Mouse (Mus musculus) left cerebral cortex, postnatal 14 days (tissue): ENCODE data around the gene Cela3b. TPM values are rescaled to one million over a fixed set of nuclear protein-coding genes. Genes with fewer than 3 reads are reported as not detected.
A peak's percentile ranks its signal among the peaks of the same experiment; 100 is the strongest.

ENCODE experiments used
- DNase-seq, 2 experiments: peaks; one replicate each; pipeline ENCODE4 v3.0.0; 2021 to 2022; ENCODE audit warnings: low spot score in 2 of 2, mixed read lengths in 1 of 2
- intact Hi-C: fragments of 180-260 bp; cut with DNase I; formaldehyde crosslinking; loops from one replicate; pipeline ENCODE4 v1.15.1; 2025
- long read RNA-seq, 2 experiments: library from polyadenylated mRNA; stranded (forward); transcript quantifications; one replicate each; pipeline ENCODE4 v2.0.0; 2021
- total RNA-seq, 2 experiments: library from RNA; stranded (reverse); gene quantifications; 2 replicates each; pipeline ENCODE4 v1.2.3; 2021

Cela3b gene
- not detected for total RNA-seq
- long read RNA-seq, experiment 1: 0 reads
- long read RNA-seq, experiment 2: 0 reads

DNA sequence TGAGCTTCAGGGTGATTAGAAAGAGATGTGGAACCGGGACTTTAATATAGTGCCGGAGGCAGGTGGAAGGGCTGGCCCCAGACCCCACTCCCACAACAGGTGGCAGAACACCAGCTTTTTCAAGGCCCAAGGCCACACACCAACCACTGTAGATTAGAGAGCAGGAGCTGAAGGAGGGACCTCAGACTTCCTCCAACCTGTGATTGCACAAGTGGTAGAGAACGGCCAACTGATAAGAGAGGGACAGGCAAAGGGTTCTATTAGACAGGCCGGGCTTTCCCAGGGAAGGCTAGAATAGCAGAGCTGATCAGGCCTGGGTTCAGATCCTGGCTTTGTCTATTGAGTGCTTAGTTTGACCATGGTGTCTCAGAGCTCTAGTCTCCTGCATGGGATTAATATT, at the start of gene Cela3b:
Cela3b (minus strand) TSS at position 39 of the 400 bp plus-strand sequence.
- intact Hi-C loops: no loop called here
- DNase-seq: no peak

DNA sequence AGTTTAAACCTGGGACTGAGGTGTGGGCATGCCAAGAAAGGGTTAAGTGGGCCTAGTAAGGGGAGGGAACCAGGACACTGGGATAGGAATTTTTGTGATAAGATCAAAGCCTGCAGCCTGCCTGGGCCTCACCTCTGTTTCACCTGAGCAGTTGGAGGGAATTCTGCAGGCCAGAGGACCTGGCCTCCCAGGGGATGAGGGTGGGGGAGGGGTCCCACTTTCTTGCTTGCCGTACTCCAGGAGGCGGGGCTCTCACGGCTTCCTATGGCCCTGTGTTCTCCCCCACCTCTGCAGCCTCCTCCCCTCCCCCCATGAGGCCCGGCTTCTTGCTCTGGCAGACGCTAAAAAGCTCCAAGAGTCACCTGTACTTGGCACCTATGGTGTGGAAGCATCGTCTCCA, 49.4 kb upstream of the Cela3b start:
- DNase-seq: no peak
- intact Hi-C loops: no loop called here

DNA sequence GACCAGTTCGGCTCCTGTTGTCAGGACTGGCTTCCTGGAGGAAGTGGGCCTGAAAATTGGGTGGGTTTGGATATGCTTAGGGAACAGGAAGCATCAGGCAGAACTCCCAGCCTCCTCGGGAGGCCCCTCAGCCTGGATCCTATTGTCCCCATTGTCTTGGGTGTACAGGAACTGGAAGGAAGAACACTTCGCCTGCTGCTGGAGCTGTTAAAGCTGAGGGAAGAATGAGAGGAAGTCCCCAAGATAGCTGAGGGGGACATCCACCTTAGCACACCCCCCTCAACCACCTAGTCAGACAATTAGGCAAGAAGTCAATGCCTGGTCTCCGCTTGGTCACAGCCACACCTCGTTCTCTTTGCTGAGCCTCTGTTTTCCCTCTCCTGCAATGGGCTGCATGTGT, 48.0 kb upstream of the Cela3b start:
- intact Hi-C loops: no loop called here

DNA sequence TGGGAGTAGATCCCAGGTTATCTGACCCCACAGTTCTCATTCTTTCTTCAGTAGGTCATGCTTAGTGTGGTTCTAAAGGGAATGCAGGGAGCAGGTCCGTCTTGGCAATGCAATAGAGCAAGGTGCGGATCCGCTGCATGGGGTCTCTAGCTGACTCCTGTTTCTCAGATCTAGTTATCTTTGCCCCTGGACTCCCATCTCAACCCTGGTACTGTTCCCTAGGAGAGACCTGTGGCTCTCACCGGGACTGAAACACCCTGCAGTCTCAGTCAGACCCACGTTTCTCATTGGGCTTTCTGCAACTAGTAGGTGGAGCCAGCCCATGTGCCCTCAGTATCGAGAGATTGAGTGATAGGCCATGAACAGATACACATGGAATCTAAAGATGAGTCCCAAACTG, 47.3 kb upstream of the Cela3b start:
- intact Hi-C loops: no loop called here
- no peak for DNase-seq

More for the DNA sequence above, 48.0 kb upstream of the Cela3b start:
- no peak for DNase-seq

DNA sequence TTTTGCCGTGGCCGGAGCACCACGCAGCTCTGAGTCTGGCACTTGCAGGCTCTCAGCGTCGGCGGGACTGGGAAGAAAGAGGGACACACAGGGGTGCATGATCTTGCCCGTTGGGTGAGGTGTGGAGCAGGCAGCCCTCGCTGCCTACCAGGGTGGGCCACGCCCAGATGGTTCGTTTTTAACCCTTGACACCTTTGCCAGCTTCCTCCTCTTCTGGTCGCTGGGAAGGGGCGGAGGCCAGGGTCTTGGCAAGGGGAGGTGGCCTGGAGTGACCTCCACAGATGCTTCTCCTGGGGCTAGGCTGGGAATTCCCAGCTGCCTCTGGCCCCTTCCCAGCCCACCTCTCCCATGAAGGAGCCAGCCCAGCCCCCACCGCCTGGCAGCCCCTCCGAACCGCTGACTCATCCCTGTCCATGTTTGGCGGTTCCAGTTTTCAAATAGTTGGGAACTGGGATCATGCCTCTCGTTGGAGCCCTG, 46.5 kb upstream of the Cela3b start:
- intact Hi-C loops: no loop called here

DNA sequence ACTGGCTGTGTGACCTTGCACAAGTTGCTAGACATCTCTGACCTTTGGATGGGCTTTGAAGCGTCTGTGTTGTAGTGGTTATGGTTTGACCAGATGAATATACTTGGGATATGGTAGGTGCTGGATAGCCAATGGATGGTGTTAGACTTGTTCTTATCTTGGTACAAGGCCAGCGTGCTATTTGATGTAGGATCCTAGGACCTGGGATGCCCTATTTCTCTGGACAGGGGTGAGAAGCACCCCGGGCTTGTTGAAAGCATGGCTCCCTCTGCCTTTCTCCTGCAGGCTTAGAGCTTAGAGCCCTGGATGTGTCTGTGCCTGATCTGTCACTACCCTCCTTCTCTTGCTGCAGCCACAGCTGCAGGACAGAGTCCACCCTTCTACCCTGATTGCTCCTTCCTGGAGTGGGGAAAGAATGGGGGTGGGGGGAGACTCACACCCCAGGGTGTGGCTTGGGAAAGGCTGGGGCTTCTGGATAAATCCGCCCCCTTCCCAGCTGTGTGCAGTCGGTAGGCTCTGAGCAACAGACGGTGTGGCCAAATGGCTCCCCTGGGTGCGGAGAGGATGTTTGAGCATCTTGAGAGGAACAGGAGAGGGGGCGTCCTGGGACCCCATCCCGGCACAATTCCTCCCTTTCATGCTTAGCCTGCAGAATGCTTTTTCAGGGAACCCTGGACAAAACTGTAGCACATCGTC, 45.9 kb upstream of the Cela3b start:
- intact Hi-C loops: no loop called here
- DNase-seq: peak; percentile 44 to 61

More for the DNA sequence above, 46.5 kb upstream of the Cela3b start:
- DNase-seq: no peak

DNA sequence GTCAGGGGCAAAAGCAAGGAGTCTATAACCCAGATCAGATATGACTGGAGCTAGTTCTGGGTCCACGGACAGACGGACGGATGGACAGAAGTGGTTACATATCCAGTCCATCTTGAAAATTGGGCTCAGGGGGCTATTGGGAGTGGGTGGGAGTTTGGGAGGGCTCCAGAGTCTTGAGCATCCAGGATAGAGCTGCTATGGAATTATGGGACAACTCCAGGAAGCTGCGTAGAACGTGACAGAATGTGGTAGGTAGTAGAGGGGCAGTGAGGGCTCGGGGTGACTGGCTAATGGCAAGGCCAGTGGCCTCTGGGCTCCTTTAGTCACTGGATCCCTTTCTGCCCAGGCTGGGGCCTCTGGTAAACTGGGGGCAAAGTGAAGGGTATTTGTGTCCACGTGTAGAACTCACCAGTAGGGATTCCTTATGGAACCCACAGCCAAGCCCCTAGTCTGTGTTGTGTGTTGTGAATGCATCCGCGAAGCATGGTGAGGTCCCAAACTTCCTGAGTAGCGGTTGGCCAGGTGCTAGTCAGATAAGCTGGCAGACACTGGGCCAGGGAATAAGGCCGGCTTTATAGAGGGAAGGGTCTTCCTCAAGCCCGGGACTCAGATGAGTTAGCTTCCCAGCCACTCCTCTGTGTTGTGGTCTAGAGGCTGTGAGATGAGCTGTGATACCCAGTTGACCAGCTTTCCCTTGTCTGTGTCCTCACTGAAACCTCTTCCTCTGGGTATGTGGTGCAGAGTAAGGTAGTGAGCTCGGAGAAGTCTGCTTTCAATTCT, 45.1 kb upstream of the Cela3b start:
- DNase-seq: no peak
- intact Hi-C loops: no loop called here

DNA sequence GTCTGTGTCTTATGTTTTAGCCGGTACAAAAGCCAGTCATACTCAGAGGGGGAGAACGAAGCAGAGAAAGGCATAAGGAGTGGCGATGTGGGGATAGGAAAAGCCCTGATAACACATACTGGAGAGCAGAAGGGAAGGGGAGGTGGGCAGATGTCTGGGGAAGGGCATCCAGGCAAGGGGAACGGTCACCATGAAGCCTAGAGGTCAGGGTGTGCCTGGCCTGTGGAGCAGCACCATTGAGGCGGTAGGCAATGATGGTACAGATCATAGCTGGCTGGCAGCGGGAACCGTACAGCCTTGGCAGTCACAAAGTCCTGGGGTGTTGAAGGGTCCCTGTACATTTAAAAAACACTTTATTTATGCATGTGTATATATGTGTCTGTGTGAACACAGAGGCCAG, 44.4 kb upstream of the Cela3b start:
- no peak for DNase-seq
- intact Hi-C loops: no loop called here

DNA sequence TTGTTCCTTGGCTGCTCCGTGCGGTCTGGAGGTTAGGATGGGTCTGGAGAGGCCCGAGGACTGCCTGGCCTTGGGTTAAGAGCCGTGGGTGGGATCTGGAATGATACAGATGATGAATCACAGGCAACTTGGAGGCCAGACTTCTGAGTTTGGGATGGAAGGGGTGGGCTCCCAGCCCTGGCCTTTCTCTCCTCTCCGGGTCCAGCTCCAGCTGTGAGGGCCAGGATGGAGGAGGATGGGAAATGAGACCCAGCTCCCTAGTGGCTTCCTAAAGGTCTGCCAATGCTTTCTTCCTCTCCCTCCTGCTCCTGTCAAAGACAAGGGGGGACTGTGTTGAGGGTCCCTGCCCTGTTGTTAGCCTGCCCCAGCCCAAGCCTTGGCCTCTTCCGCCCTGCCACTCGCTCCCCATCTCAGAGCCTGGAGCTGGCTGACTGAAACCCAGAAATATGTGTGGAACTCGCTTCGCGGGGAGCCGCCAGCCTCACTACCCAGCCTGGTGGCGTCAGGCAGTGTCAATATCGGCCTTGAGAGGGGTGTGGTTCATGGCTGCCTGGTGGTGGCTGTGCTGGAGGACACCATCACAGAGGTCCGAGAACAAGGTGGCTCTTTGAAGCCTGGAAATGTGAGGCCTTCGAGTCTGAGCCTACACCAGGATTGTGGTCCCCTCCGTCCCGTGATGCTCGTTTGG, 43.5 kb upstream of the Cela3b start:
- DNase-seq: no peak
- intact Hi-C loops: no loop called here

DNA sequence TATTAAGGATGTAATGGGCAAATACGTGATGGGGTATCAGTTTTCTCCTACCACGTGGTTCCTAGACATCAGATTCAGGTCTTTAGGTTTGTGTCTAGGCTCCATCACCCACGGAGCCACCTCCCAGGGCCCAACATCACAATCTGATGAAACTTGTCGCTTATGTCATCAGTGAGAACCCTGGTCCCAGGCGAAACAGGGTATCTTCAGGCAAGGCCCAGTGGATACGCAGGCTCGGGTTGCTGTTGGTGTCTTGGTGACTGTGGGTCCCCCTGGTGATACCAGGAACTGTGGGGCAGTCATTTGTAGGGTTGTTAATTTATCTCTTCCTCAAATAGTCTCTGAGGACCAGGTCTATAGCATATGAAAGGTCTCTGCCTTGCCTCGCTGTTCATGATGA, 42.9 kb upstream of the Cela3b start:
- intact Hi-C loops: no loop called here
- DNase-seq: no peak

DNA sequence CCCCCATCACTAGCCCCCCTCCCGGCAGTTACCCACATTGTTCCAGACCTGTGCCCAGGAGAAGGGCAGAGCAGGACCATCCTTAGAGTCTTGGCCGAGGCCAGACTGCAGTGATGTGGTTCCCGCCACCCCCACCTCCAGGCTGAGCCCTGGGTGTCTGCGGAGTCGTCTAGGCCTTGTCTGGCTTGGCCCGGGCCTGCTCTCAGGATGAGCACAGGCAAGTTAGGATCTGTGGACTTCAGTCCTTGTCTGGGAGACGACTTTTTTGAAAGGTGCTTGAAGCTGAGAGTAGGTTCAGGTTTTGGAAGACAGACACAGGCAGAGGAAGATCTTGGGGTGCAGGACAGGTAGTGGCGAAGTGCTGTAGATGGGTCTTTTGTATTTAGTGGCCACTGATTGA, 41.0 kb upstream of the Cela3b start:
- DNase-seq: no peak
- intact Hi-C loops: no loop called here

DNA sequence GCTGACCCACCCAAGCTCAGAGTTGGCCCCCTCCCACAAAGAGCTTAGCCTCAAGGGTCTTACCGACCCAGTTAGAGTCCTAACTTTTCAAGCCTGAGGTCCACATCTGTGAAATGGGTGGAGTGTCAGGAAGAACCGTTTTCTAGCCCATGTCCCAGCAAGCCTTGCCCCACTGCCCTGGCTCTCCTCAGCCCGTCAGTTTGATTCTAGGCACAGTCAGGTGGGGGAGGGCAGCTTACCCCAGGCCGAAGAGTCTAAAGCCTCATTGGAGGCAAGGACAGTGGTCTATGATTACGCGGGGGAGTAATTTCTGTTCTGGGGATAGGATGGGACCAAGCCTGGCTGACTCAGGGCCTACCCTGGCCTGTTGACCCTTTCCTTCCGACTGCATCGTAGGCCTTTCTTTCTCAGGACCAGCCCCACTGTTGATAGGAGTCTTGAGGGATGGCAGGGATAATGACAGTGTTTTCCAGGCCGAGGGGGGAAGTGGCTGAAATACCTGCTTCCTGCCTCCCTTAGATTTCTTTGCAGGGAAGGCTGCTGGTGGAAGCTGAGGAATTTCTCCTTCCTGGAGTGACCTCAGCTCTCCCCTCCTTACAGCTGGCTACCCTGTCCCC, 40.5 kb upstream of the Cela3b start:
- no peak for DNase-seq
- intact Hi-C loops: no loop called here

DNA sequence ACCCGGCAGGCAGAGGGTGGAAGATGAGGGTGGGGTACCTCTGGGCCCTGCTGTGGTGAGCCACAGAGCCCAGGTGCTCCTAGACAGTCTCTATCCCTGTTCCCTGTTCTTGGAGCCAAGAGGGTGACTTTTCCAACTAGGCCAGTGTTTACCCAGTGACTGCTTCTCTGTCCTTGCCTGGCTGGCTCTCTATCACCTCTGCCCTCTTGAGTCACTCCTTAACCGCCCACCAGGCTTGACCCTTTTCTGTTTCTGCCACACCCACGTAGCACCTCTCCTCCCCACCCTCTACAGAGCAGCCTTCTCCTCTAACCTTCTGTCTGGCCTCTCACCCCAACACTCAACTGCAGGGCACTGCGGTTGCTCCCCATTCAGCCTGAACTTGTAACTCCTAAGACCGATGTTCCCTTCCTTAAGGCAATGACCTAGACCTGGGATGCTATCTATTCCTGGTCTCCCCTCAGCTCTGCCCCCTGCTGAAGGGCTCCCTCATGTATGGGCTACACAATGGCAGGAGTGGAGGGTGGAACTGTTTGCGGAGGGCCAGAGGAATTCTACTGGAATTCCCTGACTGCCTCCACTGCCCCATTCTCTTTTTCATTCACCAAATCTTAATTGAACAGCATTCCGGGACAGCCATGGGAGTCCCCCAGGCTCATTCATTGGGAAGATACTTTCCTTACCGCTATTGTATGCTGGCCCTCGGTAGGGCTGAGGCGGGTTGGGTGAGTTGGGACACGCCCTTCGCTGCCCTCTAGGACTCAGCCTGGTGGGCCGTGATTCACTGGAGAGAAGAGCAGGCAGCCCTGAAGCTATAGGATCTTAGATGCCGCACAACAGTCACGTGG, 39.7 kb upstream of the Cela3b start:
- DNase-seq: no peak
- intact Hi-C loops: no loop called here

DNA sequence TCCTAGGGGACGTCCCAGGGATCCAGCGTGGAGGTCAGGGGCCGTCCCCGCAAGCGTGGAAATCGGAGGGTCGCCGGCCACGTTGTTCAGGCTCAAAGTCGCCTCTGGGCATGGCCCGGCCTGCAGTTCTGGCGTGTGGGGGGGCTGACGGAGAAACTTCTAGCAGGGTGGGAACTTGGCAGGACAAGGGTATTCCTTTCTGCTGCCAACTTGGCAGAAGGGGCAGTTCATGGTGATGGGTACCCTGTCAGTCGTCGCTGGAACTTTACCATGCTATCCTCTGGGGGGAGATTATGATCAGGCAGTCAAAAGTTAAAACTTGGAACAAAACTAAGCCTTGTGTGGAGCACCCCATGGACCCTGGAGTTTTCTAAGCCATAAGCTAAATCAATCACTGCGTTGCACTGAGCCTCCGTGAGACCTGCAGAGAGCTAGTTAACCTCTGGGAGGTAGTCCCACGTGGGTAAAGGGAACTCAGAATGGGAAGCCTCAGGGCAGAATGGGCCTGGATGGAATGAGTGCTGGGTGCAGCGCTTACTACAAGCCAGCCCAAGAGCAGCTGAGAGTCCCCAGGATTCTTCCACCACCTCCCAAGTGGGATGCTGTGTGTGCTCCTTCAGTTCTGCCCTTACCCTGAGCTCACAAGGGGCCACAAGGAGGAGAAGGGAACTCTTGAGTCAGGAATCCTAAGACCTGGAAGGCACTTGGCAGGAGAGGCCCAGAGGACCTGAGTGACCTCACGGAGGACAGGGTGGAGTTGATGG, 38.9 kb upstream of the Cela3b start:
- no peak for DNase-seq
- intact Hi-C loops: no loop called here

DNA sequence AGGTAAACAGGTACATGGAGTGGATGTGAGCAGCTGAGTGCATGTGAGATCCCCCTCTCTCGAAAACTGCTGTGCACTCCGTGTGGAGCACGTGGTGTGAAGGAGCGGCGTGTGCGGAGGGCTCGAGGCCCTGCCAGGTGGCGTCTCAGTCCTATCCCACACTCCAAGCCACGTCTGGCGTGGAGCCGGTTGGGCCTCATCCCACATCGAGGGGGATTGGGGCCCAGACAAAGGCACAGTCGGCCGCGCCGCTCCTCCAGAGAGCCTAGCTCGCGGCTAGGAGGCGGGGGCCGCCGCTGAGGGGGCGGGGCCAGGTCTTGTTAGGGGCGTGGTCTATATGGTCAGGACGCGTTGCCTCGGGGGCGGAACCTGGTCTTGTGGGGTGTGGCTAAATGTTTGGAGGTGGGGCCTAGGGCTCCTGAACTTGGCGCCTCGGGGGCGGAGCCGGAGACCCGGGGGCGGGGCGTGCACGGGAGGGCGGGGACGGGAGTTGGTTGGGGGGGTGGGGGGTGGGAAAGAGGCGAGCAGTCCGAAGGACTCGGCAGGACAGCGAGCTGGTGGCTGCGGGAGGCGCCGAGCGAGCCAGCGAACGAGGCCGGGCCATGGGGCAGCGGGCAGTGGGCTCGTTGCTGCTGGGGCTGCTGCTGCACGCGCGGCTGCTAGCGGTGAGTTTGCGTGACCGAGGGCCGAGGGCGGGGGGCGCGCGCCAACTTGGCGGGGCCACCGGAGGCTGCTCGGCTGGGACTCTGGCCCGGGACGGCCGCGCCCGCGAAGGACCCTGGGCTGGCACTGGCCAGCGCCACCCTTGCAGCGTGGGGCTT, 38.1 kb upstream of the Cela3b start, which contains the start of gene Hspg2:
Hspg2 (plus strand) TSS at position 510 of the 821 bp plus-strand sequence.
- peak; percentile 75 to 80 for DNase-seq
- intact Hi-C loops: no loop called here

DNA sequence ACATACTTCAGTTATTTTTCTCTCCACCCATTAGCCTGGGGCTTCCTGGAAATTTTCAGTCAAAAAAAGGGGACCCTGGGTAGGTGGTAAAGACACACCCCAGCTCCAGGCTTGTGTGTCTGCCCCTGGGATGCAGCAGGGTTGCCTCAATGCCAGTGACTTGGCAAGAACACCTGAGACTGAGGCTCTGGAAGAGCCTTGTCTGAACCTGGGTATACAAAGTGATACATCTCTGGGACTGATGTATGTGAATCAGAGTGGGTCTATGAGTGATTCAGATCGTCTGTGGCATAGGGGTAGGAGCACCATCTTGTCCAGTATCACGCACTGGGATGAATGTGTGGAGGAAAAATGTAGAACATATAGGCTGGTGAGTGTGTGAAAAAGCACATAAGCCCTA, 37.2 kb upstream of the Cela3b start:
- intact Hi-C loops: no loop called here

DNA sequence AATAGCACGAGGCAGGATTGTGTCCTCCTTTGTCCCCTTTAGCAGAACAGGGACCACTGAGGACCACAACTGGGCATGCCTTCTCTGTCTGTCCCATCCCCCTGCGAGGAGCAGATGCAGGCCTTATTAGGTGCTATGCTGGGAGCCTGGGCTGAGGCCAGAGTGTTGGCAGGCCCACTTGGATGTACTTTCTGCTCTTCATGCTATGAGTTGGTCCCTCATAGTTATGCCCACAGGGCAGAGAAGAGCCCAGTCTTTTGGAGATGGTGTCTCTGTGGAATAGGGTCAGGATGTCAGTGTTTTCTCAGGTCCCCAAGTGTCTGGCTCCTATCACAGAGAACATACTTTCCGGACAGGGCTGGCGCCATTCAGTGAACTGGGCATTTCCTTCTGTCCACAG, 36.7 kb upstream of the Cela3b start:
- no peak for DNase-seq
- intact Hi-C loops: no loop called here

More for the DNA sequence above, 37.2 kb upstream of the Cela3b start:
- DNase-seq: no peak
